Mouse (Mus musculus) thymus, postnatal 4 days (tissue): ENCODE results near the gene Gm28053.
A peak's percentile ranks its signal among the peaks of the same experiment; 100 is the strongest.

Experiments
- DNase-seq: peaks from one replicate; pipeline ENCODE4 v3.0.0; 2021

The Gm28053 gene

GRCm38 (mm10) chr6:48696830-48697554 is 21.4 kb upstream of the Gm28053 start:
- DNase-seq, result no peak

DNA sequence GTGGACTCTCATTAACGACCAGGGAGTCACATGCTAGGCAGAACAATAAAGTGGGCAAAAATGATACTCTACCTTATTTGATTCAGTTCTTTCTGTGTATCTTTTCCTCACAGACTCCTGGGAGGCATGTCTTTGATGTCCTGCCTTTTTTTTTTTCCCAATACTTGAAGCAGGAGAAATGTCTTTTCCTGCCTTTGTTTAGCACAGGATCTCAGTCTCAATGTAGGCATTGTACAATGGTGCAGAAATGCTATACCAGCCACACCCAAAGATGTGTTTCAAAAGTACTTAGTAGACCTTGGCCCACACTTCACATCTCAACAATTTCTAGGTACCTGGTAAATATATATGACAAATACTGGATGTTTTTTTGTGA is 20.9 kb upstream of the Gm28053 start:
- no peak for DNase-seq

- no peak for DNase-seq
Measured at GRCm38 (mm10) chr6:48698066-48698856, 20.1 kb upstream of the Gm28053 start.

- DNase-seq, result no peak
Measured at GRCm38 (mm10) chr6:48698888-48699287, 19.5 kb upstream of the Gm28053 start.

DNA sequence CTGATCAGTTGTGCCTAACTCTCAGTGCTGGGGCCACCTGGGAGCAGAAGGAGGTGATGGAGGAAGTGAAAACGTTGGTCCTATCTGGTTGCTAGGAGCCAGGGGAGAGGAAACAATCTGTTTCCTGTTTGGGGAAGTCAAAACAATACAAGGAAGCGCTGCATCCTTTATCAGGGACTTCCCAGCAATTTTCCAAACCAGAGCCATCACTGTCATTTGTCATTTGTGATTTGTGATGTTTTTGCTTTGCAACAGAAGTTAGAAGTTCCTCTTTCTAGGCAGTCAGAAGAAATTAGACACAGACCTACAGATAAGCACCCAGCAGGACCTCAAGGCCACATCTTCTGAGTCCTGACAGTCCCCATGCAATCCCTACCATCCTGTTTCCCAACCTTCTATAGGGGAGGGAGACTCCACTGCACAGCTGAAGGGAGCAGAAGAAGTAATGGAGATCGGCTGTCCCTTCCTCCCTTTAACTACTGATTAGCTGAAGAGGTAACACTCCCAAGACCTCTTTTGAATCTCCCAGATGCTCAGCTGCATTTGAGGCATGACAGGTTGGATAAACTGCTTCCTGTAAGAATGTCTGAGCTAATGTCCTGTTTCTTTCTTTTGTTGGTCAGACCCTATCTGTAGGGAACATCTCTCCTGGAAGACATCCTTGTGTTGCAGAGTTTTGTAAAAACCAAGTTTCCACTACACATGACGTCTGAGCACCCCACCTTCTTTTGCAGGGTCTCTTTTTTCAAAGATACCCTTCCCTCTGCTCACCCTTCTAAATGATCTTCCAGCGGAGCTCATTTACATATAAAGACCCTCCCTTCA is 17.9 kb upstream of the Gm28053 start:
- no peak for DNase-seq

DNA sequence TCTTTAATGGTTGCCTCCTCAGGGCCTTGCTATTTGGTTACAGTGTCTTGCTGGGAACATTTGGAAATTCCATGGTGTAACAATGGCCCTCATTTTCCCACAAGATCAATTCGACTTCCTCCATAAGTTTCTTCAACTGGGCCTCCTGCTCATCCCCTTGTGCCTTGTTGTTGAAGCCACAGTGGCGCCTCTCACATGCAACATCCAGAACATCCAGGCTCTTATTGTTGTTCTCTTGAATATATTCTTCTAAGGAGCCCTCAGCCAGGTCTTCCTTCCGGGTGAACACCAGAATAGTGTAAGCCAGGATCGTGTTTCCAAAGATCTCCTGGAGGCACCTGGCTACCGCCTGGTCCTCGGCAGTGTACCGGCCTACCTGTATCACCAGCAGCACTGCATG is 16.3 kb upstream of the Gm28053 start:
- DNase-seq, result no peak

DNA sequence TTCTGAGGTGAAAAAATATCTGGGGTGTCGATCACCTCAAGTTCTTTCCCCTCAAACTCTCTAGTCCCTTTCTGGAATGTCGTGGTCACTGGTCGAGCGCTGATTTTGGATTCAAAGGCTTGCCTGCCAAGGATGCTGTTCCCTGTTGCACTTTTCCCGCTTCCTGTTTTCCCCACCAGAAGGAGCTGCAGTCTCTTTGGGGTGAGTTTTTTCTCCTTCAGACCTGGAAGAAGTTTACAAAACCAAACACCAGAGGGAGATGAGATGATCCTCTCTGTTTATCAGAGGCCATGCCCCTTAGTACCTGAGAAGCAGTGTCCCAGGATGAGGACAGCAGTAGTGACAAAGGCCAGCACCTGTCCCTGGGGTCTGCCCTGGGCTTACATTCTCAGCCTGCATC is 15.8 kb upstream of the Gm28053 start:
- no peak for DNase-seq

DNA sequence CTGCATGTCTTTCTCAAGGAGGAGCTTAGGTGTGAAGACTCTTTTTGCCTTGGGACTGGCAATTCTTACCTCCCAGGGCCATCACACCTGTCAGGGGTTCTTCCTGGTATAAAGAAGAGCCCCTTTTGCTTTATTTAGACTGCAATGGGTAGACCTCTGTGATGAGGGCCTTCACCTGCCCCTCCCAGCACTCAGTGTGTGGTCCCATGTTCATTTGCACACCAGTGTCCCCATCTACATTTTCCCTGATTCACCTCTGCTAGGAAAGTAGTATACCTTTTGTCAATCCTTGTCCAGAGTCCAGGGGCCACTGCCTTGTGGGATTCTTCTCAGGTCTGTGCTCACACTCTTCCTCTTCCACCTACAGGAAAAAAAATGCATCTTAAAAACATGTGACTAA is 14.3 kb upstream of the Gm28053 start:
- DNase-seq, result no peak

GRCm38 (mm10) chr6:48706130-48706529 is 12.3 kb upstream of the Gm28053 start:
- DNase-seq, result no peak

GRCm38 (mm10) chr6:48720326-48720725 is 1.9 kb downstream of the Gm28053 start:
- no peak for DNase-seq

DNA sequence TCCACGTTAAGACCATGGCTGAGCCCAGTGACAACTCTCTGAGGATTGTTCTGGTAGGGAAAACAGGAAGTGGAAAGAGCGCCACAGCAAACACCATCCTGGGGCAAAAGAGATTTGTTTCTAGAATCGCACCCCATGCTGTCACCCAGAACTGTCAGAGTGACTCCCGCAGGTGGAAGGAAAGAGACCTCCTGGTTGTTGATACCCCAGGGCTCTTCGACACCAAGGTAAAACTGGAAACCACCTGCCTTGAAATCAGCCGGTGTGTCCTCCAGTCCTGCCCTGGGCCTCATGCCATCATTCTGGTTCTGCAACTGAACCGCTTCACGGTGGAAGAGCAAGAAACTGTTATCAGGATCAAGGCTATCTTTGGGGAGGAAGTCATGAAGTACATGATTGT is 5.1 kb downstream of the Gm28053 start:
- DNase-seq, result peak; percentile 31

GRCm38 (mm10) chr6:48725476-48725875 is 7.1 kb downstream of the Gm28053 start:
- peak; percentile 20 for DNase-seq

DNA sequence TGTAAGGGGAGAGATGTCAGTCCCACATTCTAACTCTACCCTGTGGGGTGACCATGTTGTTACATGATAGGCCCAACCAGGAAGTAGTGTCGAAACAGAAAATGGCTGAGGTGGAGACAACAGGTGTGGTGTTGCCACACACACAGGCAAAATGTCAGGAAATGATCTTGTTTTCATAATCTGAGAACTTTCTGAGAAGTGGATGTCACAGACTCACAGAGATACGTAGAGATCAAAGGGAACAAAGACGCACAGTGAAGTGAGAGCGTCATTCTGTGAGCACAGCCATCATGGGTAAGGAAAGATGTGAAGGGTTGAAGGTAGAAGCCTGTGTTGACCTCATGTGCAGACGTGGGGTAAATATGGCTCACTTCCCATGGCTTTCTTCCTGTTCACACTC is 9.4 kb downstream of the Gm28053 start:
- no peak for DNase-seq

- peak; percentile 68 for DNase-seq
Measured at GRCm38 (mm10) chr6:48732864-48733304, 14.5 kb downstream of the Gm28053 start.

- no peak for DNase-seq
Measured at GRCm38 (mm10) chr6:48733660-48734059, 15.3 kb downstream of the Gm28053 start.

DNA sequence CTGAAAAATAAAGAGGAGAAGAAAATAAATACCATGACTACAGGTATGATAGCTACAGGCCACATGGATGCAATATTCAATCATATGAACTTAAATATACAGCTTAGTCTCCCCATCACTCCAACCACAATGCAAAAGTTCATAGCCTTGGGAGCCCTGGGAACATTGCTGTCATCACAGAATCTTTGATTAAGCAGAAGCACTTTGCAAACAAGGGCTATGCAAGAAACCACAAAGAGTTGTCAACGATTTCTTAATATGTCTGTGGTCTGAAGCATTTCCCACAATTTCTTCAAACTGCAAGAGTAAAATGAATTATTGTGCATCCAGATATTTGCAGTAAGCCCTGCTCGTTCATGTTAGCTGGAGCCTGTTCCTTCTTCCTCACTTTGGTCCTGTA is 18.6 kb downstream of the Gm28053 start:
- no peak for DNase-seq

DNA sequence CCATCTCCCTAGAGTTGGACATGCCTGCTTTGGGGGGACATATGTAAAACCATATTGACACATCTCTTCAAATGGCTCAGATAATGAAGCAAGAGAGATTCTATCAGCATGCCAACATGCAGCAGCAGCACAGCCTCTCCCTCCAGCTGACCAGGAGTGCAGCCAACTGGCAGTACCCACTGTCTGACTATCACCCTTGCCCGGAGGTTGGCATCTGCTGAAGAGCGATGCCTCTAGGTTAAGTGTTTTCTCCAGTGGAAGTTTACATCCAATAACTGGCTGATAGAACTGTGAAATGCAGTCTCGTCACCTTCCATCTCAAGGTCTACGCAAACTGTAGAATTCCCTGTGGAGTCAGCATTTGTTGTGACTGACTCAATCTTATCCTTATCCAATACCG is 19.3 kb downstream of the Gm28053 start:
- DNase-seq, result peak; percentile 24

GRCm38 (mm10) chr6:48738961-48739779 is 20.8 kb downstream of the Gm28053 start, which contains the start of gene Gimap1:
TSS of gene Gimap1 (plus strand) at chr6:48739054.
- peak; percentile 79 for DNase-seq

DNA sequence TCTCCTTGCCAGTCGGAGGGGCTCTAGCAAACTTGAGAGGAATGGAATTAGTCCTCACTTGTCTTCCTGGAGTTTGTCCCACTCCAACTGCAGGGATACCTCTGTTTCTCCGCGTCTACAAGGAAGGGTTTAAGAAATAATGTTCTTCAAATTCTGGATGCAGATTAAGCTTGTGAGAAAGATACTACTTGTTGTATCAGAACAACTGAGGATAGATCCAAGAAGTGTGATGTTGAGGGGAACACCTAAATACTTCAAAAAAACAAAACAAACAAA is 21.3 kb downstream of the Gm28053 start:
- no peak for DNase-seq

DNA sequence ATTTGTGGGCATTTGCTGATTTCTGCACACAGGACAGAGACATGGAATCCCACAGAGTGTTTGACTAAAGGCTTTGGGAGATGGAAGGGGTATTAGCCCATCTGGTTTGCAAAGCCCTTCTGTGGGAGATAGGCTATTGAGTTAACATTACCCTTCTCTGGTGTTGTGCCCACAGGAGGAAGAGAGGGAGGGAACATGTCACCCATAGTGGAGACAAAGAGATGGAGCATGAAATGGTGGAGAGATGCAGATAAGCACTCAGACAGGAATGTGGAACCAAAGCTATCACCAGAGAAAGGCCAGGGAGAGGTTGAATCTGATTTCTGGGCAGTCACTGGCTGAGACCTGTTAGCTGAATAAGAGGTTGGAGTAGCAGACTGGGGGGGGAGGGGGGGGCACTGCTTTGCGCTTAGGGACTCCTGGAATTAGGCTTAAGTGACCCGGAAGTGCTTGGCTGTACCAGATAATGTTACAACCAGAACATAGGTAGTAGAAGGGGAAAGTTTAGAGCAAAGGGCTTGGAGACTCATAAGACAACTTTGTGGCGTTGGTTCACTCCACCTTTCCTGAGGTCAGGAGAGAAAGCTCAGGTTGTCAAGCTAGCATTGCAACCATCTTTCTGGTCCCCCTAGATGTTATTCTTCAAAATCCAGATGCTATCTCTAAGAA is 22.2 kb downstream of the Gm28053 start:
- no peak for DNase-seq

- DNase-seq, result peak; percentile 57
Measured at GRCm38 (mm10) chr6:48741273-48741672, 22.9 kb downstream of the Gm28053 start.

DNA sequence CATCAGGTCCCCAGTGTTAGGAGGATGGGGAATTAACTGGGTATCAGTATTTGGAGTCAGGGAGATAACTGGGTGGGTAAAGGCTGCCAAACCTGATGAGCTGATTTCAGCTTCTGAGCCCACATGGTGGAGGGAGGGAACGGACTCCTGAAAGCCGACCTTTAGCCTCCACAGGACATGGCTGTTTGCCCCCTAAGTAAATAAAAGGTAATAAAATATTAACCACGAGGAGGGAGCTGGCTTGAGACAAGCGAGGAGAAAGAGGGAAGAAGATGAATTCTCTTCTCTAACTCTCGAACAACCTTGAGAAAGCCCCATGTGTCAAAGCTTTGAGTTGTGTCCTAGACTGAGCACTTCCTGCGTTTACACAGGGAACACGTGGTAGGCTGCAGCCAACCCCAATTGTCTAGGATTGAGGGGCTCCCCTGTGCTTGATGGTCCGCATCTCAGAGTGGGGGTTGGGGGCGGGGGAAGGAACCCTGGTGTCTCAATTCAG is 23.4 kb downstream of the Gm28053 start:
- peak; percentile 52 for DNase-seq
